Mouse (Mus musculus): ENCODE measurements around the gene Fras1. TPM values are rescaled to one million over a fixed set of nuclear protein-coding genes. Genes with fewer than 3 reads are reported as not detected.

Gene Fras1
- total RNA-seq, 2 experiments from 2014 or later = 6.5 to 6.8 TPM

Other genes starting within 250 kb of the Fras1 start
- gene Cnot6l, start 209.8 kb upstream of the Fras1 start, total RNA-seq (2021) = 100 to 1,000 TPM in 1 of 2 experiments, 10 to 100 TPM in 1; 74.8 to 102 TPM
- gene Mrpl1, start 164.5 kb upstream of the Fras1 start, total RNA-seq (2021) = 10 to 100 TPM; 25.1 to 27.0 TPM

Measured in heart, postnatal 10 days (tissue).